Mouse (Mus musculus) neural tube, embryonic 15.5 days (tissue): ENCODE data around the gene Vegfa. TPM values are rescaled to one million over a fixed set of nuclear protein-coding genes. Genes with fewer than 3 reads are reported as not detected.
A peak's percentile ranks its signal among the peaks of the same experiment; 100 is the strongest.

Experiments
- ATAC-seq: fragments of 200-750 bp; cut with Nextera tagmentation; 2 replicates; pipeline ENCODE4 v1.8.0; 2017; ENCODE audit warnings: mild to moderate bottlenecking, moderate TSS enrichment, moderate library complexity; ENCODE audit not compliant: low FRiP score
- H3K27ac ChIP-seq: fragments of 300-500 bp; sonication (generic); replicated peaks from 2 replicates; pipeline ENCODE4 v1.5.1; 2015; ENCODE audit warnings: mild to moderate bottlenecking, inconsistent platforms
- H3K27me3 ChIP-seq: fragments of 300-500 bp; sonication (generic); replicated peaks from 2 replicates; pipeline ENCODE4 v1.6.1; 2015; ENCODE audit warnings: inconsistent platforms
- H3K36me3 ChIP-seq: fragments of 300-500 bp; sonication (generic); 2 replicates; pipeline ENCODE4 v1.6.1; 2015; ENCODE audit warnings: inconsistent platforms
- H3K4me1 ChIP-seq: fragments of 300-500 bp; sonication (generic); 2 replicates; pipeline ENCODE4 v1.6.1; 2015; ENCODE audit warnings: inconsistent platforms
- H3K4me2 ChIP-seq: fragments of 300-500 bp; sonication (generic); 2 replicates; pipeline ENCODE4 v1.6.1; 2015; ENCODE audit warnings: inconsistent platforms, mild to moderate bottlenecking, moderate library complexity
- H3K4me3 ChIP-seq: fragments of 300-500 bp; sonication (generic); replicated peaks from 2 replicates; pipeline ENCODE4 v1.5.1; 2015; ENCODE audit warnings: mild to moderate bottlenecking, inconsistent platforms
- H3K9ac ChIP-seq: fragments of 300-500 bp; sonication (generic); replicated peaks from 2 replicates; pipeline ENCODE4 v1.6.1; 2015; ENCODE audit warnings: mild to moderate bottlenecking, inconsistent platforms
- H3K9me3 ChIP-seq: fragments of 300-500 bp; sonication (generic); replicated peaks from 2 replicates; pipeline ENCODE4 v1.6.1; 2016; ENCODE audit warnings: inconsistent platforms
- WGBS: fragments of 180-500 bp; shearing (Covaris S2); methylation state at CpG from one replicate; pipeline ENCODE4 v1.1.7; 2015; ENCODE audit warnings: mixed read lengths; 5-methylcytosine and 5-hydroxymethylcytosine counted together
- polyA plus RNA-seq: library from polyadenylated mRNA; unstranded; fragments of >200 nt; fragmentation: Nextera tagmentation; extraction: Ambion mirVana; gene quantifications from 2 replicates; pipeline ENCODE4 v1.2.1, GENCODE M21; 2015

Gene Vegfa
- polyA plus RNA-seq: 4.1 and 4.8 TPM in 2 replicates

- peak; percentile 85 for ATAC-seq
- Histone ChIP-seq H3K4me2 (peak within 1 kb of the TSS; percentile 91), H3K4me3 (peak within 1 kb of the TSS; percentile 79), H3K36me3 (no peaks in the 10 kb centered on the region), H3K9ac (peak within 1 kb of the TSS; percentile 72), H3K9me3 (no peaks in the 10 kb centered on the region), H3K4me1 (peaks cover 50% of the 10 kb centered on the region), H3K27me3 (0 out of 2 replicates have a peak, but pooled peaks cover 4% of the 10 kb centered on the region), H3K27ac (peak within 1 kb of the TSS; percentile 88)
- WGBS: under 1% methylated on average over 40 of the region's 40 CpGs
Measured at GRCm38 (mm10) chr17:46032257-46032991, at the start of gene Vegfa. Gene Vegfa, minus strand, starts transcription at chr17:46032369.

- ATAC-seq: no peak
Measured at GRCm38 (mm10) chr17:46081657-46082056, 49.5 kb upstream of the Vegfa start.

GRCm38 (mm10) chr17:46081042-46081441, 48.9 kb upstream of the Vegfa start:
- no peaks in the 10 kb centered on the region for H3K36me3 ChIP-seq
- H3K4me3 ChIP-seq: no peak overlapping the region
- WGBS: 81% methylated on average over 5 of the region's 5 CpGs
- no peak overlapping the region for H3K4me2 ChIP-seq
- no peaks in the 10 kb centered on the region for H3K9me3 ChIP-seq
- no peaks in the 10 kb centered on the region for H3K27me3 ChIP-seq
- H3K27ac ChIP-seq: no peak overlapping the region
- peaks cover 18% of the 10 kb centered on the region for H3K4me1 ChIP-seq
- ATAC-seq: no peak
- H3K9ac ChIP-seq: no peak overlapping the region

More at GRCm38 (mm10) chr17:46081657-46082056, 49.5 kb upstream of the Vegfa start:
- H3K4me2 ChIP-seq: no peak overlapping the region
- H3K36me3 ChIP-seq: no peaks in the 10 kb centered on the region
- H3K9me3 ChIP-seq: no peaks in the 10 kb centered on the region
- no peak overlapping the region for H3K9ac ChIP-seq
- H3K4me1 ChIP-seq: peaks cover 22% of the 10 kb centered on the region
- H3K27me3 ChIP-seq: no peaks in the 10 kb centered on the region
- no peak overlapping the region for H3K27ac ChIP-seq
- H3K4me3 ChIP-seq: no peak overlapping the region
- WGBS: 65% methylated on average over 7 of the region's 7 CpGs

- Histone ChIP-seq H3K27me3 (no peaks in the 10 kb centered on the region), H3K9me3 (no peaks in the 10 kb centered on the region), H3K27ac (no peak overlapping the region), H3K4me3 (no peak overlapping the region), H3K36me3 (no peaks in the 10 kb centered on the region), H3K9ac (no peak overlapping the region), H3K4me2 (no peak overlapping the region), H3K4me1 (peaks cover 18% of the 10 kb centered on the region)
- WGBS: 23% methylated on average over 7 of the region's 7 CpGs
- ATAC-seq: no peak
Measured at GRCm38 (mm10) chr17:46080388-46080787, 48.2 kb upstream of the Vegfa start.

- whole genome bisulfite sequencing: 74% methylated on average over 2 of the region's 2 CpGs
- Histone ChIP-seq H3K4me1 (peaks cover 9% of the 10 kb centered on the region), H3K27me3 (no peaks in the 10 kb centered on the region), H3K4me3 (no peak overlapping the region), H3K4me2 (no peak overlapping the region), H3K27ac (no peak overlapping the region), H3K9me3 (no peaks in the 10 kb centered on the region), H3K9ac (no peak overlapping the region), H3K36me3 (no peaks in the 10 kb centered on the region)
- ATAC-seq: no peak
Measured at GRCm38 (mm10) chr17:46079037-46079436, 46.9 kb upstream of the Vegfa start.

GRCm38 (mm10) chr17:46077921-46078534, 45.9 kb upstream of the Vegfa start:
- H3K36me3 ChIP-seq: no peaks in the 10 kb centered on the region
- H3K4me3 ChIP-seq: no peak overlapping the region
- H3K27me3 ChIP-seq: no peaks in the 10 kb centered on the region
- WGBS: 97% methylated on average over 12 of the region's 12 CpGs
- ATAC-seq: no peak
- no peaks in the 10 kb centered on the region for H3K9me3 ChIP-seq
- peaks cover 3% of the 10 kb centered on the region; the same call in 1 of the 2 replicates for H3K4me1 ChIP-seq
- no peak overlapping the region for H3K27ac ChIP-seq
- no peak overlapping the region for H3K4me2 ChIP-seq
- no peak overlapping the region for H3K9ac ChIP-seq

GRCm38 (mm10) chr17:46076260-46076551, 44.0 kb upstream of the Vegfa start:
- Histone ChIP-seq H3K4me3 (no peak overlapping the region), H3K4me1 (peaks cover 3% of the 10 kb centered on the region; the same call in 1 of the 2 replicates), H3K9ac (no peak overlapping the region), H3K36me3 (no peaks in the 10 kb centered on the region), H3K9me3 (no peaks in the 10 kb centered on the region), H3K27ac (no peak overlapping the region), H3K27me3 (no peaks in the 10 kb centered on the region), H3K4me2 (no peak overlapping the region)
- no peak for ATAC-seq
- 57% methylated on average over 1 of the region's 1 CpGs for WGBS

- Histone ChIP-seq H3K4me3 (no peak overlapping the region), H3K27ac (no peak overlapping the region), H3K4me2 (no peak overlapping the region), H3K9me3 (no peaks in the 10 kb centered on the region), H3K9ac (no peak overlapping the region), H3K36me3 (no peaks in the 10 kb centered on the region), H3K4me1 (peaks cover 3% of the 10 kb centered on the region; the same call in 1 of the 2 replicates), H3K27me3 (no peaks in the 10 kb centered on the region)
- 76% methylated on average over 5 of the region's 5 CpGs for WGBS
- ATAC-seq: no peak
Measured at GRCm38 (mm10) chr17:46075551-46076259, 43.5 kb upstream of the Vegfa start.

- H3K9ac ChIP-seq: no peak overlapping the region
- H3K4me1 ChIP-seq: peaks cover 3% of the 10 kb centered on the region; the same call in 1 of the 2 replicates
- H3K9me3 ChIP-seq: no peaks in the 10 kb centered on the region
- ATAC-seq: no peak
- H3K4me2 ChIP-seq: no peak overlapping the region
- H3K27me3 ChIP-seq: no peaks in the 10 kb centered on the region
- H3K27ac ChIP-seq: no peak overlapping the region
- WGBS: 65% methylated on average over 3 of the region's 3 CpGs
- no peaks in the 10 kb centered on the region for H3K36me3 ChIP-seq
- no peak overlapping the region for H3K4me3 ChIP-seq
Measured at GRCm38 (mm10) chr17:46075116-46075485, 42.9 kb upstream of the Vegfa start.

GRCm38 (mm10) chr17:46074398-46075115, 42.4 kb upstream of the Vegfa start:
- Histone ChIP-seq H3K4me3 (no peak overlapping the region), H3K9ac (no peak overlapping the region), H3K9me3 (no peaks in the 10 kb centered on the region), H3K27ac (no peak overlapping the region), H3K4me1 (peaks cover 3% of the 10 kb centered on the region; the same call in 1 of the 2 replicates), H3K27me3 (no peaks in the 10 kb centered on the region), H3K36me3 (no peaks in the 10 kb centered on the region), H3K4me2 (peak overlapping the region; percentile 29)
- ATAC-seq: no peak
- 61% methylated on average over 7 of the region's 7 CpGs for WGBS

- peaks cover 3% of the 10 kb centered on the region; the same call in 1 of the 2 replicates for H3K4me1 ChIP-seq
- H3K4me3 ChIP-seq: no peak overlapping the region
- no peak for ATAC-seq
- H3K9me3 ChIP-seq: no peaks in the 10 kb centered on the region
- no peaks in the 10 kb centered on the region for H3K27me3 ChIP-seq
- H3K36me3 ChIP-seq: no peaks in the 10 kb centered on the region
- H3K9ac ChIP-seq: no peak overlapping the region
- WGBS: 62% methylated on average over 23 of the region's 23 CpGs
- H3K27ac ChIP-seq: no peak overlapping the region
- H3K4me2 ChIP-seq: peak overlapping the region; percentile 29
Measured at GRCm38 (mm10) chr17:46073730-46074301, 41.6 kb upstream of the Vegfa start.
